Mouse (Mus musculus): ENCODE measurements around the gene Hectd3.

DNA sequence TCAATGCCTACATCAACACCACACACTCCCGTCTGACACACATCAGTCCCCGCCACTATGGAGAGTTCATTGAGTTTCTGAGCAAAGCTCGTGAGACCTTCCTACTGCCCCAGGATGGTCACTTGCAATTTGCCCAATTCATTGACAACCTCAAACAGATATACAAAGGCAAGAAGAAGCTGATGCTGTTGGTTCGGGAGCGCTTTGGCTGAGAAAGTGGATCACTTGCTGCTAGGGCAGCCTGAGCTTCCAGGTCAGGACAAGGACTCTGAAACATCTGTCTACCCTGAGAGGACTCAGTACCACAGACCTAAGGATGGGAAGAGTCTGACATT is 8.0 kb upstream of the Hectd3 start:
- TF ChIP-seq CTCF (IDR thresholded peaks at IDR 0.05; ENCODE audit: borderline replicate concordance, insufficient read depth, low read length): no peak
- no peak for TF ChIP-seq POLR2A (IDR thresholded peaks at IDR 0.05; ENCODE audit: low read depth, low read length)

All from embryonic fibroblast, embryonic 13.5 days (primary cell).